Mouse (Mus musculus) stomach, postnatal 0 days (tissue): ENCODE data around the gene Zfp426.

Source experiments
- CTCF ChIP-seq: IDR thresholded peaks from 2 replicates; pipeline ENCODE4 v1.5.1; 2016; ENCODE audit warnings: antibody characterized with exemption, low read depth, mild to moderate bottlenecking, moderate library complexity
- EP300 ChIP-seq: optimal IDR thresholded peaks from 2 replicates; pipeline ENCODE3; 2016; ENCODE audit warnings: antibody characterized with exemption

- TF ChIP-seq CTCF: no peak
- no peak for TF ChIP-seq EP300
Measured at GRCm38 (mm10) chr9:20514016-20514415, 21.5 kb upstream of the Zfp426 start.
